Mouse (Mus musculus): ENCODE results near the gene Rec8. TPM values are rescaled to one million over a fixed set of nuclear protein-coding genes. Genes with fewer than 3 reads are reported as not detected.

Rec8 gene
- polyA plus RNA-seq, 1 experiment from 2014 or later, result 11.5 TPM

DNA sequence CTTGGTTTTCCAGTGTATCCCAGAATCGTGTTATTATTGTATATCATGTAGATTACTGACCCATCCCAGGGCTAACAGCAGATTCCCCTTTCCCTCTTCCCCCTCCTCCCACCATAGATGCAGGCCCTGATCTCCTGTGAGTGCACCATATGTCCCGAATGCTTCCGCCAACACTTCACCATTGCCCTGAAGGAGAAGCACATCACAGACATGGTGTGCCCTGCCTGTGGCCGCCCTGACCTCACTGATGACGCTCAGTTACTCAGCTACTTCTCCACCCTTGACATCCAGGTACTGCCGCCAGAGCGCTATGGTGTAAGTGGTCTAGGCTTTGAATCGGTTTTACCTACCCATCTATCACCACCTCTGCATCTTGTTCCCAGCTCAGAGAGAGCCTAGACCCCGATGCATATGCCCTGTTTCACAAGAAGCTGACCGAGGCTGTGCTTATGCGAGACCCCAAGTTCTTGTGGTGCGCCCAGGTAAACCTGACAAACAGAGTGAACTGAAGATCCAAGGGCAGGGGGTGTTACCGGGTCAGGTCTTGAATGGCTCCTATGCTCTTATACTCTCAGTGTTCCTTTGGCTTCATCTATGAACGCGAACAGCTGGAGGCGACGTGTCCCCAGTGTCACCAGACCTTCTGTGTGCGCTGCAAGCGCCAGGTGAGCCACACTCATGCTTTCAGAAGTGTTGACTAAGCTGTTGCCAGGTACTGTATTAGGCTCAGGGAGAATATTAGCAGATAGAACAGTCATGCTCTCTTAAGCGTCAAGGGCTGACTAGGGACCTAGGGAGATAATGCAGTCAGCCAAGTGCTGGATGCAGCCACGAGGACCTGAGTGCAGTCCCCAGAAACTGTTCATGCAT is 19.1 kb upstream of the Rec8 start:
- 0 out of 2 replicates have a peak, but pooled peaks cover under 1% of the 10 kb centered on the region for H3K4me1 ChIP-seq

DNA sequence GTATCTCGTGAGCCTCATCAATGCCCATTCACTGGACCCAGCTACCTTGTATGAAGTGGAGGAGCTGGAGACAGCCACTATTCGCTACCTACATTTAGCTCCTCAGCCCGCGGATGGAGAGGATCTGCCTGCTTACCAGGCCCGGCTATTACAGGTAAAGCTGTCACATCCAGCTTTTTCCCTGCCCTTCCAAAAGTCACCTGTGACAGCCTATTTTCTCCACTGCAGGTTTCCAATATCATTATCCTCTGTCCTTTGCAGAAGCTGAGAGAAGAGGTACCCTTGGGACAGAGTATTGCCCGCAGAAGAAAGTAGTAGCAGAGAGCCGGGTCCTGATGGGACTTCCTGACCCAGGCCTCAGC is 14.6 kb upstream of the Rec8 start, which contains the start of gene Irf9:
TSS of gene Irf9 (plus strand) at position 301 of the 362 bp plus-strand sequence.
- H3K27me3 ChIP-seq, result no peaks in the 10 kb centered on the region
- no peak within 1 kb of the TSS for H3K27ac ChIP-seq (replicated peaks)
- no peak for ATAC-seq (replicated peaks)
- peak within 1 kb of the TSS; percentile 24 for H3K4me3 ChIP-seq
- H3K4me2 ChIP-seq (replicated peaks), result peak within 1 kb of the TSS; percentile 34
- 91% methylated on average over 7 of the region's 7 CpGs for WGBS
- peaks cover 8% of the 10 kb centered on the region; the same call in 1 of the 2 replicates for H3K4me1 ChIP-seq
- H3K36me3 ChIP-seq, result peaks cover 68% of the 10 kb centered on the region
- H3K9ac ChIP-seq (replicated peaks), result peak within 1 kb of the TSS; percentile 34; the same call in 1 of the 2 replicates
- no peaks in the 10 kb centered on the region for H3K9me3 ChIP-seq

More for the DNA sequence above, 19.1 kb upstream of the Rec8 start:
- no peak for ATAC-seq (replicated peaks)
- Histone ChIP-seq H3K27ac (replicated peaks) (no peak overlapping the region), H3K4me3 (no peak overlapping the region), H3K27me3 (no peaks in the 10 kb centered on the region), H3K36me3 (peaks cover 80% of the 10 kb centered on the region), H3K4me2 (replicated peaks) (no peak overlapping the region), H3K9ac (replicated peaks) (no peak overlapping the region), H3K9me3 (no peaks in the 10 kb centered on the region)
- WGBS, result 93% methylated on average over 21 of the region's 21 CpGs

DNA sequence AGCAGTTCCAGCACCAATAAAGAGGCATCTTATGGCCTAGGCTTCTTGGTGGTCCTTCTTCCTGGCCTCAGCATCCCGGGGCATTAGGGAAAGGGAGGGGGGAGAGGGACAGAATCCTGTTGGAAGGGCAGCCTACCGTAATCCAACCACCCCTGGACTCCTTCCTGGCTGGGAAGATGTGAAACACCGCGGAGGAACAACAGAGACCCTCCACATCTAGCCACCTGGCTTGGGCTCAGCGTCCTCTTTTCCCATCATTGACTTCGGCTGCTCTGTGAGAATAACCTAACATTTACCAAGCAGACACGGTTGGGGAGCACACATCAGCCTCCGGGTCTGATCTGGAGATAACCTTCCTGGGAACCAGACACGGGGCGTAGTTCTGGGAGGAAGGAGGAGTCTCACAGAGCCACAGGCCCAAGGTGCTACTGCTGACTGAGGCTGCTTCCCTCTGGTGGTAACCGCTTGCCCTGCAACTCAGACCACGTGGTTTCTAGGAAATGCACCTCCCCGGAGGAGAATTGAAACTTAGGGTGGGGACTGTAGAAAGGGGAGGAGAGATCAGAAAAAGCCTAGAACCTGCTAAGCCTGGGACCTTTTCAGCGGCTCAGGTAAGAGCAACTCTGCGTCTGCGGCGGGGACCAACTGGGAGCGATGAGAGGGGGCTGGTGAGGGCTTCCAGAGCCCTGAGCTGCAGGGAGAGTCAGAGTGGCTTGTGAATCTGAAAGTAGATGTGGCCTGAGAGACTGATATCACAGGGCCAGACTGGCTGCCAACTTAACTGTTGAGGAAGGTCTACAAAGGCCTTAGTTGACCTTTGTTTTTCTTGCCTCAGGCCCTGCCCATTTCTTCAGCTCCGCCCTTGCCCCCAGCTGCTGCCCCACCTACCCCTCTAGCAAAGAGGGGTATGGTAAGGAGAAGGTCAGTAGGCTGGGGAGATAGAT is 13.9 kb upstream of the Rec8 start:
- Histone ChIP-seq H3K27me3 (no peaks in the 10 kb centered on the region), H3K36me3 (peaks cover 66% of the 10 kb centered on the region), H3K27ac (replicated peaks) (no peak overlapping the region), H3K4me3 (peak overlapping the region; percentile 24), H3K9ac (replicated peaks) (peak overlapping the region; percentile 34; the same call in 1 of the 2 replicates), H3K9me3 (no peaks in the 10 kb centered on the region), H3K4me2 (replicated peaks) (peak overlapping the region; percentile 34), H3K4me1 (peaks cover 8% of the 10 kb centered on the region; the same call in 1 of the 2 replicates)
- peak; percentile 91 for ATAC-seq (replicated peaks)
- 20% methylated on average over 19 of the region's 19 CpGs for WGBS

DNA sequence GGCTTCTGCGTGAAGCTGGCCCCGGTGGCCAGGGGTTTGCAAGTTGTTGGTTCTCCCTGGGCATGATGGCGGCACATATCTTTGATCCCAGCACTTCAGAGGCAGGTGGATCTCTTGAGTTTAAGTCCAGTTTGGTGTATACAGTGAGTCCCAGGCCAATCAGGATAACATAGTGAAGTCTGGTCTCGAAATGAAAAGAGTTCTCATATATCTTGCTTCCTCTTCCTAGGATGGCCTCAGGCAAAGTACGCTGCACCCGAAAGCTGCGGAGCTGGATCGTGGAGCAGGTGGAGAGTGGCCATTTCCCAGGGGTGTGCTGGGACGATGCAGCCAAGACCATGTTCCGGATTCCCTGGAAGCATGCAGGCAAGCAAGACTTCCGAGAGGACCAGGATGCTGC is 13.0 kb upstream of the Rec8 start:
- Histone ChIP-seq H3K4me3 (no peak overlapping the region), H3K9ac (replicated peaks) (no peak overlapping the region), H3K9me3 (no peaks in the 10 kb centered on the region), H3K4me2 (replicated peaks) (no peak overlapping the region), H3K27ac (replicated peaks) (no peak overlapping the region), H3K4me1 (peaks cover 8% of the 10 kb centered on the region; the same call in 1 of the 2 replicates), H3K36me3 (peaks cover 69% of the 10 kb centered on the region), H3K27me3 (no peaks in the 10 kb centered on the region)
- ATAC-seq (replicated peaks), result no peak
- WGBS, result 94% methylated on average over 11 of the region's 11 CpGs

DNA sequence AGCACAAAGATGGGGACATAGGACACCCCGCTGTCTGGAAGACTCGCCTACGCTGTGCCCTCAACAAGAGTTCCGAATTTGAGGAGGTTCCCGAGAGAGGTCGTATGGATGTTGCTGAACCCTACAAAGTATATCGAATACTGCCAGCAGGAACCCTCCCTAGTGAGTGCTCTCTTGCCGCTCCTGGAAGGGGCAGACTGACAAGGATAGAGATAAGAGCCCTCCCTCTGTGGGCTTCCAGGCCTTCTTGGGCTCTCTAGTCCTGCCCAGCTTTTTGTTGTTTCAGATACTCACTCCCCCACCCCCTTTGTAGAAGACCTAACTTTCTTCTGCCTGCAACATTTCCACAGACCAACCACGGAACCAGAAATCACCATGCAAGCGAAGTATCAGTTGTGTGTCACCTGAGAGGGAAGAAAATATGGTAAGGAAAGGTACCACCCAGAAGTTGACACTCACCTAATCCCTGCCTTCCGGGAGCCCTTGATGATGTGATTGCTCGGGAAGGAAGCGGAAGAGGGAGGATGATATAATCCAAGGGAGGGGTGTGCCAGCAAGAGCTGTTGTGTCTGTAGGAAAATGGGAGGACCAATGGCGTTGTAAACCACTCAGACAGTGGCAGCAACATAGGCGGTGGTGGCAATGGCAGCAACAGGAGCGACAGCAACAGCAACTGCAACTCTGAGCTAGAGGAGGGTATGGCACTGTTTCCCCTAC is 11.9 kb upstream of the Rec8 start:
- ATAC-seq (replicated peaks), result no peak
- H3K9ac ChIP-seq (replicated peaks), result no peak overlapping the region
- no peak overlapping the region for H3K4me2 ChIP-seq (replicated peaks)
- H3K27ac ChIP-seq (replicated peaks), result no peak overlapping the region
- peaks cover 61% of the 10 kb centered on the region for H3K36me3 ChIP-seq
- no peaks in the 10 kb centered on the region for H3K9me3 ChIP-seq
- 92% methylated on average over 16 of the region's 16 CpGs for WGBS
- peaks cover 8% of the 10 kb centered on the region; the same call in 1 of the 2 replicates for H3K4me1 ChIP-seq
- no peaks in the 10 kb centered on the region for H3K27me3 ChIP-seq
- H3K4me3 ChIP-seq, result no peak overlapping the region

DNA sequence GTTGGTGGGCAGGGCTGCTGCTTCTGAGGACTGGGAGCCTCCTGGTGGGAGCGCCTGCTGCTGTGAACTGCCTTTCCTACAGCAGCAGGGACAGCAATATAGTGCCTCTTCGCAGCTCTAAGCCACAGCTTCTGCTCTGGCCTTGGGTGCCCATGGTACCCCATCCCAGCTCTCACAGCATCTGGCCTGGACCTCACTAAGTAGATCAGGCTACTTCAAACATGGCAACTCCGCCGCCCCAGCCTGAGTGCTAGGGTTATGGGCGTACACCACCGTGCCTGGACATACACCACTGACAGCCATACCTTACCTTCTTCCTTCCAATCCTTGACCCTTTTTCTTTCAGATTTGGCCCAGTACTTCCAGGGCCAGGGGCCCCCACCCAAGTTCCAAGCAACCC is 9.5 kb upstream of the Rec8 start:
- Histone ChIP-seq H3K27me3 (no peaks in the 10 kb centered on the region), H3K4me3 (no peak overlapping the region), H3K9me3 (no peaks in the 10 kb centered on the region), H3K27ac (replicated peaks) (no peak overlapping the region), H3K9ac (replicated peaks) (no peak overlapping the region), H3K4me2 (replicated peaks) (no peak overlapping the region), H3K36me3 (peaks cover 39% of the 10 kb centered on the region), H3K4me1 (peaks cover 8% of the 10 kb centered on the region; the same call in 1 of the 2 replicates)
- ATAC-seq (replicated peaks), result no peak
- WGBS, result 100% methylated on average over 6 of the region's 6 CpGs

DNA sequence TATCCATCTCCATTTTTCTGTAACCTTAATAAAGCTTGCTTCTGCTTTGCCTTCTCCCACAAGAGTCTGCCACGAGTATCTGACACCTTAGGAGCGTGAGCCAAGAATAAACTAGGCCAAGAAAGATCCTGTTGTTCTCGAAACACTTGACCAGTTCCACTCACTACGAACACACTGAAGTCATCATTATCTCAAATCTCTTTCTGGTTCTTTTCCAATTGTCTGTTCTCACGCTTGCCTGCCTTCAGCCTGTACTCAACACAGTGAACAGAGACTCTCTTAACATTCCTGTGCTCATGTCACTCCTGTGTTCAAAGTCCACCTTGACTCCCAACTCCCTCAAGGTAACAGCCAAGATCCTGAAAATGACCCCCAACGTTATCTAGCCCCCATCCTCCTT is 4.5 kb upstream of the Rec8 start:
- Histone ChIP-seq H3K27me3 (no peaks in the 10 kb centered on the region), H3K9me3 (no peaks in the 10 kb centered on the region), H3K4me2 (replicated peaks) (no peak overlapping the region), H3K4me1 (0 out of 2 replicates have a peak, but pooled peaks cover under 1% of the 10 kb centered on the region), H3K27ac (replicated peaks) (no peak overlapping the region), H3K9ac (replicated peaks) (no peak overlapping the region), H3K36me3 (peaks cover 16% of the 10 kb centered on the region), H3K4me3 (no peak overlapping the region)
- ATAC-seq (replicated peaks), result no peak
- WGBS, result 65% methylated on average over 6 of the region's 6 CpGs

DNA sequence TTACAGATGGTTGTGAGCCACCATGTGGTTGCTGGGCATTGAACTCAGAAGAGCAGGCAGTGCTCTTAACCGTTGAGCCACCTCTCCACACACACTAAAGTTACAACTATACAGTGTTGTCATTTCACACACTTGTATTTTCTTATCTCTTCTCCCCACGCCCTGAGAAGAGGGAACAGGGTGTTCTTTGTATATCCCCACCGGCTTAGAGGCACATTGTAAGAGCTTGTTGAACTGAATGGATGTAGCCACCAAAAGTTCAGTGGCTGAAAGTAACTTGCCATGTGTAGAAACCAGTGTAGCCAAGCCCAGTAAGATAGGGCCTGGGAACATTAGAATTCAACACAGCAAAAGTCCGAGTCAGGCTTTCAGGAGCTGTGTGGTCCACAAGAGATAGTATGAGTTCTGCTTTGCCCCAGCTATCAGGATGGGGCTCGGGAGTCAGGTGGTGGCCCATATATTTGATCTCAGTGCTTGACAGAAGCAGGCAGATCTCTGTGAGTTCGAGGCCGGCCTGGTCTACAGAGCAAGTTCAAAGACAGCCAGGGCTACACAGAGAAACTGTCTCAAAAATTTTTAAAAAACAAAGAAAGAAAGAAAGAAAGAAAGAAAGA is 3.2 kb upstream of the Rec8 start:
- no peak for ATAC-seq (replicated peaks)
- Histone ChIP-seq H3K4me3 (no peak overlapping the region), H3K4me2 (replicated peaks) (no peak overlapping the region), H3K27me3 (no peaks in the 10 kb centered on the region), H3K27ac (replicated peaks) (no peak overlapping the region), H3K9me3 (no peaks in the 10 kb centered on the region), H3K9ac (replicated peaks) (no peak overlapping the region), H3K36me3 (peaks cover 3% of the 10 kb centered on the region; the same call in 1 of the 2 replicates), H3K4me1 (0 out of 2 replicates have a peak, but pooled peaks cover 7% of the 10 kb centered on the region)
- WGBS, result 82% methylated on average over 7 of the region's 7 CpGs

DNA sequence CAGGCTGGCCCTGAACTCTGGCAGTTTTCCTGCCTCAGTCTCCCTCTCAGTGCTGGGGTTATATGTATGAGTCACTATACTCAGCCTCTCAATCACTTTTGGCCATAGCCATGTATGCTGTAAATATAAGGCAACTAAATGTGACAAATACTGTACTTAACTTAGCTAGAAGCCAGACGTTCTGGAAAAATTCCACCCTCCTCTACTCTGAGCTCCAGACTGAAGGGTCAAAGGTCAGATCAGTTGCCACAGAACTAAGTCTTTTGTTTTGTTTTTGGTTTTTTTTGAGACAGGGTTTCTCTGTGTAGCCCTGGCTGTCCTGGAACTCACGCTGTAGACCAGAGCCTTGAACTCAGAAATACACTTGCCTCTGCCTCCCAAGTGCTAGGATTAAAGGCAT is 2.0 kb upstream of the Rec8 start:
- Histone ChIP-seq H3K9ac (replicated peaks) (no peak overlapping the region), H3K36me3 (no peaks in the 10 kb centered on the region), H3K9me3 (no peaks in the 10 kb centered on the region), H3K4me1 (0 out of 2 replicates have a peak, but pooled peaks cover 7% of the 10 kb centered on the region), H3K27ac (replicated peaks) (no peak overlapping the region), H3K27me3 (no peaks in the 10 kb centered on the region), H3K4me2 (replicated peaks) (no peak overlapping the region), H3K4me3 (no peak overlapping the region)
- 52% methylated on average over 2 of the region's 2 CpGs for WGBS
- ATAC-seq (replicated peaks), result no peak

DNA sequence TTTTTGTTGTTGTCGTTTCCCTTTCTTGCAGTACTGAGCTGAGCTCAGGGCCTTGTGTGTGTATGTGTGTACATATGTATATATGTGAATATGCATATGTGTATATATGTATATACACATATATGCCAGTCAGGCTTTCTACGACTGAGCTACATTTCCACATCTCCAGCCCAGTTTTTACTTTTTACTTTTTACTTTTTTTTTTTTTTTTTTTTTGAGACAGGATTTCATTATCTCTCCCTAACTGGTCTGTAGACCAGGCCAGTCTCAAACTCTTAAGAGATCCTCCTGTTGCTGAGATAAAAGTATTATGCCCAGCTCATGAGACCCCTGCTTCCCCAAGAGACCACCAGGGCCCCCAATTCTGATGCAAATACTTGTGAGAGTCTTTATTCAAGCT is 993 bp upstream of the Rec8 start:
- Histone ChIP-seq H3K27me3 (no peaks in the 10 kb centered on the region), H3K4me1 (0 out of 2 replicates have a peak, but pooled peaks cover 7% of the 10 kb centered on the region), H3K27ac (replicated peaks) (no peak overlapping the region), H3K4me2 (replicated peaks) (no peak overlapping the region), H3K4me3 (no peak overlapping the region), H3K9ac (replicated peaks) (no peak overlapping the region), H3K9me3 (no peaks in the 10 kb centered on the region), H3K36me3 (no peaks in the 10 kb centered on the region)
- ATAC-seq (replicated peaks), result no peak
- WGBS, result 79% methylated on average over 2 of the region's 2 CpGs

All from forebrain, embryonic 15.5 days (tissue).